Mouse (Mus musculus) common myeloid progenitor, adult 5-6 weeks (primary cell): ENCODE measurements around the gene Gucy2e. TPM values are rescaled to one million over a fixed set of nuclear protein-coding genes. Genes with fewer than 3 reads are reported as not detected.

Source experiments
- ATAC-seq: replicated peaks from 2 replicates; pipeline ENCODE4 v1.8.0; 2016; ENCODE audit warnings: low read depth, mild to moderate bottlenecking, moderate TSS enrichment, inconsistent platforms; ENCODE audit not compliant: poor library complexity, severe bottlenecking
- total RNA-seq: library from RNA; stranded (forward); fragments of 200-1000, 187-1606 nt; gene quantifications from 2 replicates; pipeline ENCODE4 v1.2.3, GENCODE M21; 2017

Gucy2e gene
- total RNA-seq, 1 experiment from 2014 or later, result 0.14 TPM

- ATAC-seq, result no peak
These were observed 51.8 kb downstream of the Gucy2e start for GRCm38 (mm10) chr11:69185031-69185430.

- no peak for ATAC-seq
These were observed 56.7 kb downstream of the Gucy2e start for GRCm38 (mm10) chr11:69180120-69180519.

- no peak for ATAC-seq
These were observed 57.3 kb downstream of the Gucy2e start for GRCm38 (mm10) chr11:69179512-69179911.

- ATAC-seq, result no peak
These were observed 58.3 kb downstream of the Gucy2e start for GRCm38 (mm10) chr11:69178525-69178924.

GRCm38 (mm10) chr11:69174722-69175121 is 62.1 kb downstream of the Gucy2e start:
- no peak for ATAC-seq

- ATAC-seq, result no peak
These were observed 64.2 kb downstream of the Gucy2e start for GRCm38 (mm10) chr11:69172606-69173005.

GRCm38 (mm10) chr11:69171626-69172025 is 65.2 kb downstream of the Gucy2e start:
- peak; percentile 67; the same call in 1 of the 2 replicates for ATAC-seq

GRCm38 (mm10) chr11:69169313-69169712 is 67.5 kb downstream of the Gucy2e start:
- no peak for ATAC-seq

Other genes with a start within 250 kb of the Gucy2e start
- 50.5 and 57.2 TPM in 2 replicates for gene Pfas, start 228.6 kb downstream of the Gucy2e start, total RNA-seq
- 18.0 and 30.8 TPM in 2 replicates for gene Ctc1, start 221.1 kb downstream of the Gucy2e start, total RNA-seq
- gene Aurkb, start 191.4 kb downstream of the Gucy2e start, total RNA-seq, result 89.5 and 121 TPM in 2 replicates
- 4.5 and 5.4 TPM in 2 replicates for gene Borcs6, start 177.3 kb downstream of the Gucy2e start, total RNA-seq
- 23.2 and 26.3 TPM in 2 replicates for gene Tmem107, start 166.2 kb downstream of the Gucy2e start, total RNA-seq
- 7.1 and 10.0 TPM in 2 replicates for gene Vamp2, start 148.5 kb downstream of the Gucy2e start, total RNA-seq
- 9.3 and 16.9 TPM in 2 replicates for gene Per1, start 141.8 kb downstream of the Gucy2e start, total RNA-seq
- gene Hes7, start 116.6 kb downstream of the Gucy2e start, total RNA-seq, result not detected in 2 replicates
- gene 9130213A22Rik, start 114.4 kb downstream of the Gucy2e start, total RNA-seq, result not detected in 2 replicates
- gene Aloxe3, start 111.1 kb downstream of the Gucy2e start, total RNA-seq, result 6.9 TPM in 1 of 2 replicates, not detected in the other
- not detected in 2 replicates for gene Alox12b, start 80.0 kb downstream of the Gucy2e start, total RNA-seq
- not detected in 2 replicates for gene Alox8, start 39.2 kb downstream of the Gucy2e start, total RNA-seq
- 20.3 and 26.5 TPM in 2 replicates for gene Cntrob, start 86.7 kb upstream of the Gucy2e start, total RNA-seq
- gene Trappc1, start 86.9 kb upstream of the Gucy2e start, total RNA-seq, result 75.4 and 87.8 TPM in 2 replicates
- gene Kcnab3, start 89.2 kb upstream of the Gucy2e start, total RNA-seq, result 0.05 TPM in 1 of 2 replicates, not detected in the other
- 8.3 and 9.0 TPM in 2 replicates for gene Rnf227, start 103.4 kb upstream of the Gucy2e start, total RNA-seq
- gene Chd3, start 132.4 kb upstream of the Gucy2e start, total RNA-seq, result 64.5 and 68.0 TPM in 2 replicates
- gene Naa38, start 158.5 kb upstream of the Gucy2e start, total RNA-seq, result 181 and 216 TPM in 2 replicates
- gene Cyb5d1, start 158.6 kb upstream of the Gucy2e start, total RNA-seq, result 35.5 and 37.6 TPM in 2 replicates
- gene Tmem88, start 161.2 kb upstream of the Gucy2e start, total RNA-seq, result 0.46 TPM in 1 of 2 replicates, not detected in the other
- gene Kdm6b, start 176.6 kb upstream of the Gucy2e start, total RNA-seq, result 3.5 and 6.6 TPM in 2 replicates